25 mouse cellular contexts compared by ENCODE assay signal in genomic region chr7:81855694-81856093, GRCm38 (mm10). TPM values are rescaled to one million over a fixed set of nuclear protein-coding genes. Genes with fewer than 3 reads are reported as not detected.
A peak's percentile ranks its signal among the peaks of the same experiment; 100 is the strongest.
DNase-seq lines count a peak whose midpoint lies in the region; ATAC-seq lines count a peak whose summit lies in the region.
"Had no signal": no experiment of that assay in that cellular context is flagged by ENCODE, and none has a peak within 500 bp of the region (broad histone marks: within the 10 kb centered on the region; RNA-seq: fewer than 3 reads in every experiment).

Gene Gm10160, minus strand, starts transcription at chr7:81855794.

- H3K9ac ChIP-seq in heart, embryonic 11.5 days (ENCODE audit: low read depth, low read length), result no peak within 1 kb of the TSS
- H3K9ac ChIP-seq in liver, embryonic 11.5 days (ENCODE audit: low read depth, low read length), result no peak within 1 kb of the TSS
- H3K9ac ChIP-seq: kidney, embryonic 15.5 days; lung, embryonic 15.5 days had no signal

- no peaks in the 10 kb centered on the region for H3K9me3 ChIP-seq in heart, embryonic 11.5 days (replicated peaks; ENCODE audit: control insufficient read depth, low read length)
- H3K9me3 ChIP-seq in liver, embryonic 11.5 days (ENCODE audit: control insufficient read depth, low read length), result no peaks in the 10 kb centered on the region
- H3K9me3 ChIP-seq: embryonic facial prominence, embryonic 10.5 days; G1E; kidney, embryonic 15.5 days; lung, embryonic 15.5 days; midbrain, embryonic 10.5 days had no signal

- no peaks in the 10 kb centered on the region for H3K36me3 ChIP-seq in heart, embryonic 11.5 days (ENCODE audit: control insufficient read depth, insufficient read depth, low read length)
- H3K36me3 ChIP-seq in liver, embryonic 11.5 days (ENCODE audit: control insufficient read depth, insufficient read depth, low read length), result no peaks in the 10 kb centered on the region
- no peaks in the 10 kb centered on the region for H3K36me3 ChIP-seq in macrophage (ENCODE audit: inconsistent target)
- H3K36me3 ChIP-seq: embryonic facial prominence, embryonic 10.5 days; G1E; kidney, embryonic 15.5 days; lung, embryonic 15.5 days; midbrain, embryonic 10.5 days had no signal

- H3K27me3 ChIP-seq in heart, embryonic 11.5 days (ENCODE audit: control insufficient read depth, insufficient read depth, low read length), result 0 out of 2 replicates have a peak, but pooled peaks cover 8% of the 10 kb centered on the region
- peaks cover 36% of the 10 kb centered on the region for H3K27me3 ChIP-seq in liver, embryonic 11.5 days (replicated peaks; ENCODE audit: control insufficient read depth, insufficient read depth, low read length)

- no peak for DNase-seq in heart, postnatal 4 days
- no peak for DNase-seq in liver, embryonic 11.5 days (ENCODE audit: low spot score)
- no peak for DNase-seq in liver
- DNase-seq in kidney, postnatal 14 days, result no peak
- DNase-seq: adrenal gland, postnatal 25 days; cerebellum, adult 2 months; gastrocnemius, postnatal 14 days; right cerebral cortex, postnatal 4 days had no signal

- H3K27ac ChIP-seq in heart, embryonic 11.5 days (ENCODE audit: low read depth, low read length), result peak within 1 kb of the TSS; percentile 71
- no peak within 1 kb of the TSS for H3K27ac ChIP-seq in liver, embryonic 11.5 days (ENCODE audit: low read depth, low read length)
- H3K27ac ChIP-seq in brown adipose tissue, adult 24 weeks (replicated peaks; ENCODE audit: low read depth, low read length), result peak within 1 kb of the TSS; percentile 66
- H3K27ac ChIP-seq in macrophage, result peak within 1 kb of the TSS; percentile 90
- H3K27ac ChIP-seq: embryonic facial prominence, embryonic 10.5 days; hindbrain, postnatal 0 days; kidney, embryonic 15.5 days; lung, embryonic 15.5 days; midbrain, embryonic 10.5 days had no signal

- 82% methylated on average over 1 of the region's 1 CpGs for WGBS in heart, embryonic 11.5 days (ENCODE audit: insufficient replicate concordance)
- whole genome bisulfite sequencing in liver, embryonic 11.5 days, result 82% methylated on average over 1 of the region's 1 CpGs
- WGBS in macrophage (ENCODE audit: missing documents), result 90% methylated on average over 1 of the region's 1 CpGs

- no peak for ATAC-seq in heart, embryonic 11.5 days (replicated peaks; ENCODE audit: insufficient number of reproducible peaks, low FRiP score, low TSS enrichment)
- ATAC-seq in liver, embryonic 11.5 days (replicated peaks; ENCODE audit: low FRiP score), result no peak
- no peak for ATAC-seq in megakaryocyte-erythroid progenitor cell, adult 5-6 weeks (replicated peaks; ENCODE audit: low FRiP score, low TSS enrichment, poor library complexity, severe bottlenecking)
- ATAC-seq: hindbrain, postnatal 0 days had no signal

- peak within 1 kb of the TSS; percentile 52 for H3K4me2 ChIP-seq in heart, embryonic 11.5 days
- peak within 1 kb of the TSS; percentile 53 for H3K4me2 ChIP-seq in liver, embryonic 11.5 days
- H3K4me2 ChIP-seq: kidney, embryonic 15.5 days; lung, embryonic 15.5 days had no signal

- no peak within 1 kb of the TSS for H3K4me3 ChIP-seq in heart, embryonic 11.5 days (ENCODE audit: low read depth, low read length)
- no peak within 1 kb of the TSS for H3K4me3 ChIP-seq in liver, embryonic 11.5 days (ENCODE audit: low read depth, low read length)
- no peak within 1 kb of the TSS for H3K4me3 ChIP-seq in brown adipose tissue, adult 24 weeks (ENCODE audit: insufficient read depth, low read depth, low read length)
- H3K4me3 ChIP-seq in macrophage (ENCODE audit: inconsistent target), result peak within 1 kb of the TSS; percentile 18
- H3K4me3 ChIP-seq: embryonic facial prominence, embryonic 10.5 days; kidney, embryonic 15.5 days; lung, embryonic 15.5 days; midbrain, embryonic 10.5 days had no signal

- peaks cover 5% of the 10 kb centered on the region; the same call in 1 of the 2 replicates for H3K79me2 ChIP-seq in macrophage (ENCODE audit: inconsistent target)

- H3K4me1 ChIP-seq in heart, embryonic 11.5 days (ENCODE audit: control insufficient read depth, insufficient read depth, low read length), result peaks cover 15% of the 10 kb centered on the region
- peaks cover 11% of the 10 kb centered on the region for H3K4me1 ChIP-seq in liver, embryonic 11.5 days (replicated peaks; ENCODE audit: control insufficient read depth, insufficient read depth, low read length)
- peaks cover 16% of the 10 kb centered on the region for H3K4me1 ChIP-seq in brown adipose tissue, adult 24 weeks (ENCODE audit: control insufficient read depth, insufficient read depth, insufficient read length, low read length)

RNA-seq across cellular contexts. Expression of gene Gm10160, which starts in this region (rescaled TPM):
- polyA plus RNA-seq in heart, embryonic 11.5 days (2014; fragmentation: Nextera tagmentation; extraction: Ambion mirVana), result not detected in 2 replicates
- not detected for total RNA-seq in heart, postnatal 4 days (2021)
- polyA plus RNA-seq in liver, embryonic 11.5 days (2014; fragmentation: Nextera tagmentation; extraction: Ambion mirVana), result not detected in 2 replicates
- not detected in 2 replicates for polyA plus RNA-seq in brown adipose tissue, adult 24 weeks (2012; ENCODE audit: insufficient read depth, insufficient read length, missing spikeins)
- not detected for total RNA-seq in macrophage (2018; cell fraction: chromatin; rRNA removed)
- not detected for total RNA-seq in macrophage (2018; cell fraction: cytosol; rRNA removed)
- not detected for total RNA-seq in macrophage (2018; cell fraction: nucleus; rRNA removed)
- not detected in 3 replicates for polyA plus RNA-seq in macrophage (2018)
- total RNA-seq in megakaryocyte-erythroid progenitor cell, adult 5-6 weeks (2014; fragmentation: Nextera tagmentation), result not detected in 2 replicates
- total RNA-seq in megakaryocyte-erythroid progenitor cell, adult 5-6 weeks (2017), result not detected in 2 replicates
- total RNA-seq: adrenal gland, postnatal 25 days; G1E; gastrocnemius, postnatal 14 days; hematopoietic stem cell, adult 5-6 weeks; hindbrain, postnatal 0 days; layer of hippocampus, postnatal 14 days; midbrain, postnatal 0 days had no signal
- polyA plus RNA-seq: cerebellum, adult 2 months; embryonic facial prominence, embryonic 10.5 days; forebrain, embryonic 11.5 days; G1E; hindbrain, postnatal 0 days; intestine, postnatal 0 days; kidney, embryonic 15.5 days; large intestine, adult 2 months; limb, embryonic 11.5 days; lung, embryonic 15.5 days; midbrain, embryonic 10.5 days; midbrain, postnatal 0 days had no signal
